Mouse (Mus musculus): ENCODE measurements around the gene Zc3h18. TPM values are rescaled to one million over a fixed set of nuclear protein-coding genes. Genes with fewer than 3 reads are reported as not detected.

The Zc3h18 gene
- polyA plus RNA-seq, 1 experiment from 2014 or later = 20.4 TPM

- Histone ChIP-seq H3K27ac (ENCODE audit: low read depth, low read length) (no peak overlapping the region), H3K9ac (replicated peaks; ENCODE audit: low read depth, low read length) (no peak overlapping the region), H3K27me3 (ENCODE audit: control insufficient read depth, insufficient read depth, low read length) (peaks cover 20% of the 10 kb centered on the region), H3K36me3 (ENCODE audit: control insufficient read depth, insufficient read depth, low read length) (peaks cover under 1% of the 10 kb centered on the region; the same call in 1 of the 2 replicates), H3K4me3 (ENCODE audit: low read depth, low read length) (no peak overlapping the region), H3K4me1 (ENCODE audit: control insufficient read depth, insufficient read depth, low read length) (peaks cover 9% of the 10 kb centered on the region), H3K9me3 (ENCODE audit: control insufficient read depth, low read length) (no peaks in the 10 kb centered on the region), H3K4me2 (ENCODE audit: low read depth, low read length) (no peak overlapping the region)
- 64% methylated on average over 11 of the region's 11 CpGs for WGBS
- no peak for ATAC-seq (ENCODE audit: low read depth)
These were observed 85.2 kb downstream of the Zc3h18 start for GRCm38 (mm10) chr8:122461473-122462148.

DNA sequence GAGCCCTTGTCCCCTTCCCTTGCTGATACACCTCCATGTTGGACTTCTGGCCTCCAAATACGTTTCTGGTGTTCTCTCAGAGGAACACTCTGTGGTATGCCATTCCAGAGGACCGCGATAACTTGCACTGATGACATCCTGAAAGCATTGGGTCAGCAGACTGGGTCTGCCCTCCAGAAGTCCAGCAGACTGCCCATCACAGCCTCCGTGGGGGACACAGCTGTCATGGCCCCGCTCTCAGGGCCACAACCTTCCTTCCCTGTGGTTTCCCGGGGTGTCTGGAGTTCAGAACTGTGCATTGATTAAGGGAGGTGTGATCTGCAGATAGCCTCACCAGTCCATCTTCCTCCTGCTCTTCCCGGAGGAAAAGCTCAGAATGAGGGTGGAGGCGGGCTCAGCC is 86.1 kb downstream of the Zc3h18 start:
- Histone ChIP-seq H3K36me3 (ENCODE audit: control insufficient read depth, insufficient read depth, low read length) (peaks cover 9% of the 10 kb centered on the region), H3K27me3 (ENCODE audit: control insufficient read depth, insufficient read depth, low read length) (peaks cover 20% of the 10 kb centered on the region), H3K27ac (ENCODE audit: low read depth, low read length) (no peak overlapping the region), H3K4me2 (ENCODE audit: low read depth, low read length) (no peak overlapping the region), H3K9ac (replicated peaks; ENCODE audit: low read depth, low read length) (no peak overlapping the region), H3K9me3 (ENCODE audit: control insufficient read depth, low read length) (no peaks in the 10 kb centered on the region), H3K4me1 (ENCODE audit: control insufficient read depth, insufficient read depth, low read length) (peaks cover 9% of the 10 kb centered on the region), H3K4me3 (ENCODE audit: low read depth, low read length) (no peak overlapping the region)
- WGBS = 69% methylated on average over 8 of the region's 8 CpGs
- no peak for ATAC-seq (ENCODE audit: low read depth)

DNA sequence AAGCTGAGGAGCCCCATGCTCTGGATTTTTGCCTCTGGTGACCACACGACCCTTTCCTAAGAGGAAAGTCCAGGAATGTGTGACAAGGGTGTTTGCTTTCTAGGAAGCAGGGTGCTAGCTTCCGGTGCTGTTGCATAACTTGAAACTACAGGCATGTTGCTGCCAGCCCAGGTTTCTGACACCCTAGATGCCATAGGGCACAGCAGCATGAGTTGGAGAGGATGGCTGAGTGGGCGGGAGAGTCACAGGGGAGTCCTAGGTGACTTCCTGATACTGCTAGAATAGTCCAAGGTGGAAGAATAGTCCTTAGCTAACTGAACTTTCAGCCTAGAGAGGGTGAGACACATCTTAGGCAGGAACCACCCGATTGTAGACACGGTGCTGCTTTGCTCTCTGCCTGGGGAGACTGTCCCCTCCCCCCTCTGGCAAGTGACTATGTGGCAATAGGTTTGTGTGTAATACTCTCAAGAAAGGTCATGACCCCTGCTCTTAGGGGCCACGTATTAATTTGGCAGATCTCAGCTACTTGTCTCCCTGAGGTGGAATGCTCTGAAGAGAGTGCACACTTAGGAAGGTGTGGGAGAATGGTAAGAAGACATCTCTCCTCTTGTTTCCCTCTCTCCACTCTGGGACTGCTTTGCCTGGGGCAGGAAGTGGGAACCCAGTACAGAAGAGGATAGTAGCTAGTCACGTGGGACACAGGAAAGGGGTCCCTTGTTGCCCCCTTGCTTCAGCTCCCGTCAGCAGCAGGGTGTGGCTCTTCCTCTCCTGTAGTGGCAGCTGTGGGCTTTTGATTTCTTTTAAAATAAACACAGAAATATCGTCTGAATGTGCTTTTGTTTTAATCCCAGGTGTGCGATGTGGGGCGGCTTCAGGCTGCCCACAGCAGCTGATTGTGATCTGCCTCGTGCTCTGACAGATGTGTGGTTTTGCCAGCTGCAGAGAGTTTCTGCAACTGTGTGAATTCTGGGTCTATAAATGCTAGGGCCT is 87.5 kb downstream of the Zc3h18 start:
- no peak overlapping the region for H3K9ac ChIP-seq (replicated peaks; ENCODE audit: low read depth, low read length)
- peaks cover 9% of the 10 kb centered on the region for H3K4me1 ChIP-seq (ENCODE audit: control insufficient read depth, insufficient read depth, low read length)
- H3K36me3 ChIP-seq (ENCODE audit: control insufficient read depth, insufficient read depth, low read length) = peaks cover 12% of the 10 kb centered on the region
- no peak overlapping the region for H3K4me3 ChIP-seq (ENCODE audit: low read depth, low read length)
- no peak overlapping the region for H3K27ac ChIP-seq (ENCODE audit: low read depth, low read length)
- WGBS = 72% methylated on average over 12 of the region's 12 CpGs
- H3K9me3 ChIP-seq (ENCODE audit: control insufficient read depth, low read length) = no peaks in the 10 kb centered on the region
- H3K27me3 ChIP-seq (ENCODE audit: control insufficient read depth, insufficient read depth, low read length) = peaks cover 20% of the 10 kb centered on the region
- no peak for ATAC-seq (ENCODE audit: low read depth)
- H3K4me2 ChIP-seq (ENCODE audit: low read depth, low read length) = no peak overlapping the region

- Histone ChIP-seq H3K36me3 (ENCODE audit: control insufficient read depth, insufficient read depth, low read length) (peaks cover 12% of the 10 kb centered on the region), H3K27ac (ENCODE audit: low read depth, low read length) (no peak overlapping the region), H3K9me3 (ENCODE audit: control insufficient read depth, low read length) (no peaks in the 10 kb centered on the region), H3K27me3 (ENCODE audit: control insufficient read depth, insufficient read depth, low read length) (peaks cover 14% of the 10 kb centered on the region), H3K4me2 (ENCODE audit: low read depth, low read length) (no peak overlapping the region), H3K4me3 (ENCODE audit: low read depth, low read length) (no peak overlapping the region), H3K9ac (replicated peaks; ENCODE audit: low read depth, low read length) (no peak overlapping the region), H3K4me1 (ENCODE audit: control insufficient read depth, insufficient read depth, low read length) (peaks cover 9% of the 10 kb centered on the region)
- WGBS = 79% methylated on average over 7 of the region's 7 CpGs
- no peak for ATAC-seq (ENCODE audit: low read depth)
These were observed 88.6 kb downstream of the Zc3h18 start for GRCm38 (mm10) chr8:122464985-122465384.

Other genes with a start within 250 kb of the Zc3h18 start
- 1.2 and 1.4 TPM in 2 replicates for gene Zfpm1, start 94.5 kb upstream of the Zc3h18 start, polyA plus RNA-seq (2014; fragmentation: Nextera tagmentation; extraction: Ambion mirVana)
- gene Trhr2, start 15.9 kb upstream of the Zc3h18 start, polyA plus RNA-seq (2014; fragmentation: Nextera tagmentation; extraction: Ambion mirVana) = not detected in 2 replicates
- not detected in 2 replicates for gene Il17c, start 45.4 kb downstream of the Zc3h18 start, polyA plus RNA-seq (2014; fragmentation: Nextera tagmentation; extraction: Ambion mirVana)
- gene Cyba, start 56.3 kb downstream of the Zc3h18 start, polyA plus RNA-seq (2014; fragmentation: Nextera tagmentation; extraction: Ambion mirVana) = 23.9 and 38.9 TPM in 2 replicates
- gene Mvd, start 66.8 kb downstream of the Zc3h18 start, polyA plus RNA-seq (2014; fragmentation: Nextera tagmentation; extraction: Ambion mirVana) = 61.0 and 61.7 TPM in 2 replicates
- gene Snai3, start 84.1 kb downstream of the Zc3h18 start, polyA plus RNA-seq (2014; fragmentation: Nextera tagmentation; extraction: Ambion mirVana) = not detected in 2 replicates
- 28.5 and 31.0 TPM in 2 replicates for gene Rnf166, start 99.5 kb downstream of the Zc3h18 start, polyA plus RNA-seq (2014; fragmentation: Nextera tagmentation; extraction: Ambion mirVana)
- gene Ctu2, start 99.5 kb downstream of the Zc3h18 start, polyA plus RNA-seq (2014; fragmentation: Nextera tagmentation; extraction: Ambion mirVana) = 67.6 and 74.5 TPM in 2 replicates
- 1.2 and 3.0 TPM in 2 replicates for gene Piezo1, start 174.7 kb downstream of the Zc3h18 start, polyA plus RNA-seq (2014; fragmentation: Nextera tagmentation; extraction: Ambion mirVana)
- gene Cdt1, start 191.4 kb downstream of the Zc3h18 start, polyA plus RNA-seq (2014; fragmentation: Nextera tagmentation; extraction: Ambion mirVana) = 4.7 TPM in 2 replicates
- gene Aprt, start 200.3 kb downstream of the Zc3h18 start, polyA plus RNA-seq (2014; fragmentation: Nextera tagmentation; extraction: Ambion mirVana) = 170 and 179 TPM in 2 replicates
- 6.9 and 7.1 TPM in 2 replicates for gene Galns, start 234.9 kb downstream of the Zc3h18 start, polyA plus RNA-seq (2014; fragmentation: Nextera tagmentation; extraction: Ambion mirVana)
- 119 and 150 TPM in 2 replicates for gene Trappc2l, start 235.0 kb downstream of the Zc3h18 start, polyA plus RNA-seq (2014; fragmentation: Nextera tagmentation; extraction: Ambion mirVana)
- gene Pabpn1l, start 246.1 kb downstream of the Zc3h18 start, polyA plus RNA-seq (2014; fragmentation: Nextera tagmentation; extraction: Ambion mirVana) = not detected in 2 replicates